Mouse (Mus musculus) liver (tissue): ENCODE results near the gene Car7.
A peak's percentile ranks its signal among the peaks of the same experiment; 100 is the strongest.

Source experiments
- DNase-seq: peaks from one replicate; pipeline ENCODE4 v3.0.0-alpha.2; 2020; ENCODE audit warnings: mixed read lengths

The Car7 gene

DNA sequence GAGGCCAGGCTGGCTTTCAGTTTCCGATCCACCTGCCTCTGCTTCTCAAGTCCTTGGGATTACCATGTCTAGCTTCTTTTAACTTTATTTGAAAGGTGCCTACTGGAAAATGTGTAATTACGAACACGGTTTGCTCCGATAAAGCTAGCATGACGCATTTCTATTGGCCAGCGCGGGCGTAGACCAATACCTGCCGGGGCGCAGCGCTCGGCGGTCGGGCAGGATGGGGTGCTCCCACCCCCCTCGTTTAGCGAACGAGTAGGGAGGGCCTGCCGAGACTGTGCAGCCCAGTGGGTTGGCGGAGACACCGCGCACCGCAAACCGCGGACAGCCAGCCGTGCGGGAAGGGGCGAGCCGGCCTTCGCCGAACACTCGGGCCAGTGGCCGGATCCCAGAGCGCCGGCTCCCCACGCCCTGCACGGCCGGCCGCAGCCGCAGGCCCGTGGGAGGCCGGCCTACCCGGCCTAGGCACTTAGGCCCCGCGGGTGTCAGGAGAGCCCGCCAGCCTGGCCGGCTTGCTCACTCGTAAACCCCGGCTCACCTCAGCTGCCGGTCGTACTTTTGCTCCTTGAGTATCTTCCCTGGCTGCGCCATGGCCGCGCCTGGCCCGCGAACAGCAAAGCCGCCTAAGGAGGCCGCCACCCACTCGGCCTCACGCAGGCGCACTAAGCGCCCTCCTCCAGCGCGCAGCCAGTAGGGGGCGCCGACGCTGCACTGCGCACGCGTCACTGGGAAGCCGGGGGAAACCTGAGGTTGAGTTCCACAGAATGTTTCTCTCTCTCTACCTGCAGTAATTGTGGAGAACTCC is at the start of gene Car7, which contains the start of gene Nae1:
Gene Car7, plus strand, starts transcription at position 719 of the 808 bp plus-strand sequence.
Gene Nae1, minus strand, starts transcription at position 667 of the 808 bp plus-strand sequence.
- peak; percentile 93 for DNase-seq

GRCm38 (mm10) chr8:104509061-104510006 is 25.2 kb upstream of the Car7 start, which contains the start of gene Terb1:
TSS of gene Terb1 (minus strand) at chr8:104509910.
- peak; percentile 11 for DNase-seq

DNA sequence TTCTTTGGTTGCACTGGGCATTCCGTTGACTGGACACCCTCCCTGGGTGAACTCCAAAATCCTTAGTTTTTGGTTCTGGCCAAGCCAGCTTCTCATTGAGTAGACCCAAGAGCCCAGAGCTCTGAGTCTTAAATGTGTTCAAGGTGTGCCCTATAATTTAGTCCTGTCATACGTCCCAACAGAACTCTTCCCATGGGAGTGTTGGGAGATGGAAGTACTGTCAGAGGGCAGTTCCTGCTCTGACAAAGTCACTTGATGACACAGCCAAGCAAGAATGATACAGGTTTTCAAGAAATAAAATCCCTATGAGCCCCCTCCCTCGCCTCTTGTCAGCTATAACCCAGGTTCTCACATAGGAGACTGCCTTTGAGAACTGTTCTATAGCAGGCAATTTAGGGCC is 24.4 kb upstream of the Car7 start:
- no peak for DNase-seq

GRCm38 (mm10) chr8:104517872-104518271 is 16.6 kb upstream of the Car7 start:
- DNase-seq: no peak

GRCm38 (mm10) chr8:104529671-104530070 is 4.8 kb upstream of the Car7 start:
- no peak for DNase-seq

GRCm38 (mm10) chr8:104533551-104533950 is 938 bp upstream of the Car7 start:
- DNase-seq: no peak

DNA sequence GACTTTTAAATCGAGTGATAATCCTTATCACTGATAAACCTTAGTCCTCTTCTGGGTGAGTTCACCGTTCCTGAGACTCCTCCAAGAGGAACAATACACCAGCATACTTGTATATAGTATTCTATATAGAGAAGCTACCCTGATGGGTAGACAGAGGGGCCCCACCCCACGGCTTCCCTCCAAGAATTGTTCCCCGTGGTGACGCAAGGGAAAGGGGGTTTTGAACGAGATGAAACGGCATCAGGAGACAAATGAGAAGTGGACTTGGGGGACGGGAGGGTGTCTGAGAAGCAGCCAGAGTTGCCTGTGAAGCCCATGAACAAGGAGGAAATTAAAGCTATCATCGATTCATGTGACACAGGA is 271 bp downstream of the Car7 start:
- DNase-seq: no peak

GRCm38 (mm10) chr8:104535378-104535777 is 889 bp downstream of the Car7 start:
- no peak for DNase-seq

GRCm38 (mm10) chr8:104536028-104536427 is 1.5 kb downstream of the Car7 start:
- DNase-seq: no peak

DNA sequence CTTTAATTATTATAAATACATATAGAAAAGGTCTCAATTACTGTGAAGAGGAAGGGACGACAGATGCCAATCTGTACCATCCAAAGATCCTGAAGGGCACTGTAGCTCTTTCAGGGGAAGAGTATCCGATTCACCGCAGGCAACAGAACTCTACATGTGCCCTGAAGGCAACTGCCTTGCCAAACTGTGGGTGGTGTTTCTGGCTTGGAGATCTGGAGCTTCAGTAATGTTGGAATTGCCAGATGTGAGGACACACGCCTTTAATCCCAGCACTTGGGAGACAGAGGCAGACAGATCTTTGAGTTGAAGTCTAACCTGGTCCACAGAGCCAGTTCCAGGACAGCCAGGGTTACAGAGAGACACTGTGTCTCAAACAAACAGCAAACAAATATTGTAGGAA is 4.4 kb downstream of the Car7 start:
- DNase-seq: no peak

- no peak for DNase-seq
Measured at GRCm38 (mm10) chr8:104539566-104539965, 5.1 kb downstream of the Car7 start.

DNA sequence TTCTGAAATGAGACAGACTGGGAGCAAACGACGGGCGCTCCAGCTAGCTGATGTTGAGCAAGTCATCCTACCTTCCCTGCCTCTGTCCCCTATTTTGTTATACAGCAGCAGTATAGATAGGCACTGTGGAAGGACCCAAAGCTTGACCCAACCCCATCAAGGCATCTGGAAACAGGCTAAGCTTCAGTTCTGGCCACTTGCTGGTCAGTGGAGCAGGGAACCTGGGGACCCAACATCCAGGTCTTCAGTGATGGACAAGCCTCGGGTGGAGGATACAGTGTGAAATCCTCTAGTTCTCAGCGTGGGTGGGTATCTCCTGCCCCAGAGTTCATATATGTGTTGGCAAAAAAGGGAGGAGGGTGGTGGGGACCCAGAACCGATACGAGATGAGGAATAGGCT is 5.7 kb downstream of the Car7 start:
- no peak for DNase-seq

- peak; percentile 11 for DNase-seq
Measured at GRCm38 (mm10) chr8:104540710-104541514, 6.4 kb downstream of the Car7 start.

GRCm38 (mm10) chr8:104541515-104541880 is 7.0 kb downstream of the Car7 start:
- DNase-seq: no peak

- DNase-seq: no peak
Measured at GRCm38 (mm10) chr8:104542160-104542559, 7.7 kb downstream of the Car7 start.

DNA sequence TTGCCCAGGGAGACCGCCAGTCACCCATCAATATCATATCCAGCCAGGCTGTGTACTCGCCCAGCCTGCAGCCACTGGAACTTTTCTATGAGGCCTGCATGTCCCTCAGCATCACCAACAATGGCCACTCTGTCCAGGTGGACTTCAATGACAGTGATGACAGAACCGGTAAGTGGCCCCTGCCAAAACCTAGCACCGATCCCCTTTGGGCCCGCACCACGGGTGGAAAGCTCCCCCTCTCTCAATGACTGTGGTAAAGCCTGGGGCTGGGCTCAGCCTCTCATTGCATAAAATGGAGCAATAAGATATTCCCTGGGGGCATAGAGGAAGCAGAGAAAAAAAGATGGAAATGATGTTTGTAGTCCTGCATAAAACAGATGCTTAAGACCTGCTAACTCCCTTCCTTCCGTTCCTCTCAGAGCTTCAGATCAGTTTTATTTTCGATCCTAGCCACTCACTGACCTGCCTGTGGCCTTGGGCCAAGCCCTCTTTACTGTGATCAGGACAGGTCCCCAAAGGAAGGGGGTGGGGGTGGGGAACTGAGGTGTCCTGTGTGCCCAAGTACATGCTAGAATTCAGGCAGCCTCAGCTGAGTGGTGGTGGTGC is 9.1 kb downstream of the Car7 start:
- no peak for DNase-seq

GRCm38 (mm10) chr8:104555191-104555590 is 20.7 kb downstream of the Car7 start:
- DNase-seq: no peak

DNA sequence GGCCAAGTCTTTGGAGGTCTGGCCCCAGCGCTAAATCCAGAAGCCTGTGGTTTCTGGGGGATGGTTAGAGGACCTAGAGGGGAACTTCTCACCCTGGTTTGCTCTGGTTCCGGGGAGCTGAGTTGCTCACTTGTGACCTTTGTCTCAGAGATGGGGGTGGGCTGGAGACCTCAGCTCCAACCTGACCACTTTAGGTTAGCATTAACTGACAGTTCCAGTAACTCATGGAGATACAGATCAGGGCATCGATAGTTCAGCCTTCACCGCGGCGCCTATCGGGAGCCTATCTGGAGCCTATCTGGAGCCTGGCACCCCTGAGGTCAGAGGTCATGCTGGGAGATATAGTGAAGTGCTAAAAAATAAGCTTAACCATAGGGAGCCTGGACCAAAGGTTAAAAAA is 22.7 kb downstream of the Car7 start:
- DNase-seq: peak; percentile 33

- no peak for DNase-seq
Measured at GRCm38 (mm10) chr8:104560731-104561130, 26.2 kb downstream of the Car7 start.

GRCm38 (mm10) chr8:104564633-104565456 is 30.4 kb downstream of the Car7 start:
- DNase-seq: peak; percentile 90

- DNase-seq: no peak
Measured at GRCm38 (mm10) chr8:104565457-104565798, 30.9 kb downstream of the Car7 start.

DNA sequence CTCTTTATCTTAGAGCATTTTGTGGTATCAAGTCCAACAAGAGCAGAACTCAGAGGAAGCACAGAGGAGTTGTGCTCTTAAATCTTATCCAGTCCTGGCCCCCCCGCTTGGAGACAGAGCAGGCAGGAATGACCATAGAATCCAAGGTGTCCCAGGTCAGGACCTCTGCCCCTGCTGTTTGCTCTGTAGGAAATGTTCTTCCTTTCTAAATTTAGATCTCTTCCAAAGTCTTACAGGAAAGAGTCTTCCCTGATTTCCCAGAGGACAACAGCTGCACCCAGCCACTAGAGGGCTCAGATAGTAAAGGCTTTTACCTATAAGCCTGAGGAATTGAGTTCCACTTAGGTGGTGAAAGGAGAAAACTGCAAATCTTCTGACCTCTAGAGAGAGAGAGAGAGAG is 35.1 kb downstream of the Car7 start:
- DNase-seq: no peak
